Mouse (Mus musculus): ENCODE measurements around the gene Adrm1.

DNA sequence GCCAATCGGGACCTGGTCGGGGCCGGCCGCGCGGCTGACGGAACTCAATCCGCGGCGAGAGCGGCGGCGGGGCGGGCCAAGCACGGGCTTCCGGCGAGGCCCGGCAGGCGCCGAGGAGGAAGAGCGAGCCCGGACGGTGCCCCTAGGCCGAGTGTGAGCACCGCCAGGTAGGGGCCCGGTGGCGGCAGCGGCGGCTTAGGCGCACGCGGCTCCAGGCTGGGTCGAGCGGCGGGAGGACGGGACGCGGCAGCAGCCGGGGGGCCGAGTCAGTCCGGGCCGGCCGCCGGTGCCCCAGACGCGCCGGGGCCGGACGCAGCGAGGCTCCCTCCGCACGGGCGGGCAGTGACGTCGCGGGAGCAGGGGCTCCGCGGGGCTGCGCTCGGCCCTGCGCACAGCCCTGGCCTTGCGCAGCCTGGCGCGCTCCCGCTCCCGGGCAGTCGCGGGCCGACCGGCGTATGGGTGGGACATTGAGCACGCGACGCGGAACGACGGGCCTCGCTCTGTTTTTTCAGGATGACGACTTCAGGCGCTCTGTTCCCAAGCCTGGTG, 311 bp downstream of the Adrm1 start:
- TF ChIP-seq EP300 (IDR thresholded peaks at IDR 0.05; ENCODE audit: low read depth in 1 of 2, low read length in 2 of 2) (no peak), ETS1 (IDR thresholded peaks at IDR 0.05; ENCODE audit: low read depth, low read length) (no peak), E2F4 (IDR thresholded peaks at IDR 0.05; ENCODE audit: borderline replicate concordance, low read depth, low read length) (no peak), CHD2 (IDR thresholded peaks at IDR 0.05; ENCODE audit: low read length) (no peak), MEF2A (IDR thresholded peaks at IDR 0.05; ENCODE audit: extremely low read depth, insufficient replicate concordance, low read depth, low read length, poor library complexity, severe bottlenecking) (no peak), CTCF (IDR thresholded peaks at IDR 0.05 in 2 of 3, conservative IDR thresholded peaks at IDR 0.05 in 1 of 3; ENCODE audit: control insufficient read depth in 1 of 3, insufficient read depth in 1 of 3, low read depth in 2 of 3, low read length in 3 of 3, poor library complexity in 1 of 3, severe bottlenecking in 1 of 3) (no peak), USF1 (IDR thresholded peaks at IDR 0.05; ENCODE audit: low read depth, low read length) (no peak)

All from MEL (cell line).